Mouse (Mus musculus) MEL (cell line): ENCODE results near the gene Mpzl1. TPM values are rescaled to one million over a fixed set of nuclear protein-coding genes. Genes with fewer than 3 reads are reported as not detected.

Experiments used
- DNase-seq: peaks from one replicate; pipeline ENCODE4 v3.0.0; 2011; ENCODE audit warnings: low read depth, low spot score
- H3K27ac ChIP-seq: 2 replicates; pipeline ENCODE4 v1.5.1; 2012; ENCODE audit warnings: low read depth, mild to moderate bottlenecking, control low read depth, low read length, moderate library complexity; ENCODE audit not compliant: control insufficient read depth
- H3K27me3 ChIP-seq, 2 experiments: fragments of 150-350 bp in 1 of 2; sonication (generic) in 1 of 2; 2 replicates each; pipeline ENCODE4 v1.6.1; 2012; ENCODE audit warnings: low read length in 2 of 2, mild to moderate bottlenecking in 2 of 2, improper control_type of control experiment in 1 of 2, moderate library complexity in 1 of 2; ENCODE audit not compliant: insufficient read depth in 2 of 2, control insufficient read depth in 1 of 2
- H3K36me3 ChIP-seq, 2 experiments: 2 replicates each; pipeline ENCODE4 v1.6.1; 2012 to 2014; ENCODE audit warnings: low read length in 2 of 2, improper control_type of control experiment in 1 of 2, inconsistent platforms in 1 of 2, mild to moderate bottlenecking in 1 of 2; ENCODE audit not compliant: insufficient read depth in 2 of 2, control insufficient read depth in 1 of 2
- H3K4me1 ChIP-seq, 2 experiments: fragments of 150-350 bp in 1 of 2; sonication (generic) in 1 of 2; 2 replicates each; pipeline ENCODE4 v1.6.1; 2012; ENCODE audit warnings: low read length in 2 of 2, improper control_type of control experiment in 1 of 2, mild to moderate bottlenecking in 1 of 2; ENCODE audit not compliant: insufficient read depth in 2 of 2, control insufficient read depth in 1 of 2
- H3K4me3 ChIP-seq, 2 experiments: fragments of 150-350 bp in 1 of 2; sonication (generic) in 1 of 2; 2 replicates each; pipeline ENCODE4 v1.5.1; 2012; ENCODE audit warnings: low read depth in 2 of 2, low read length in 2 of 2, mild to moderate bottlenecking in 2 of 2, moderate library complexity in 2 of 2, control low read depth in 1 of 2, improper control_type of control experiment in 1 of 2; ENCODE audit not compliant: control insufficient read depth in 1 of 2, insufficient read depth in 1 of 2
- H3K79me2 ChIP-seq: 2 replicates; pipeline ENCODE4 v1.6.1; 2012; ENCODE audit warnings: mild to moderate bottlenecking, low read length, moderate library complexity; ENCODE audit not compliant: control insufficient read depth, poor library complexity, insufficient read depth
- H3K9ac ChIP-seq: 2 replicates; pipeline ENCODE4 v1.6.1; 2012; ENCODE audit warnings: low read depth, mild to moderate bottlenecking, control low read depth, low read length, moderate library complexity; ENCODE audit not compliant: control insufficient read depth, poor library complexity, severe bottlenecking
- H3K9me3 ChIP-seq: fragments of 150-350 bp; sonication (generic); replicated peaks from 2 replicates; pipeline ENCODE4 v1.6.1; 2012; ENCODE audit warnings: mild to moderate bottlenecking, low read length, improper control_type of control experiment, moderate library complexity; ENCODE audit not compliant: insufficient read depth
- BHLHE40 ChIP-seq: IDR thresholded peaks from 2 replicates; pipeline ENCODE4 v1.6.1; 2012; ENCODE audit warnings: low read depth, mild to moderate bottlenecking, inconsistent platforms, low read length, improper control_type of control experiment, borderline replicate concordance
- CHD1 ChIP-seq: IDR thresholded peaks from 2 replicates; pipeline ENCODE4 v1.6.1; 2012; ENCODE audit warnings: low read depth, mild to moderate bottlenecking, inconsistent platforms, low read length, improper control_type of control experiment
- CHD2 ChIP-seq: IDR thresholded peaks from 2 replicates; pipeline ENCODE4 v1.6.1; 2011; ENCODE audit warnings: low read length, improper control_type of control experiment
- ELF1 ChIP-seq: IDR thresholded peaks from 2 replicates; pipeline ENCODE4 v1.6.1; 2014; ENCODE audit warnings: low read depth, mild to moderate bottlenecking, inconsistent platforms, low read length, improper control_type of control experiment, moderate library complexity
- EP300 ChIP-seq, 2 experiments: IDR thresholded peaks; 2 replicates each; pipeline ENCODE4 v1.6.1; 2011; ENCODE audit warnings: improper control_type of control experiment in 2 of 2, low read length in 2 of 2, low read depth in 1 of 2, mild to moderate bottlenecking in 1 of 2
- ETS1 ChIP-seq: IDR thresholded peaks from 2 replicates; pipeline ENCODE4 v1.6.1; 2012; ENCODE audit warnings: low read depth, mild to moderate bottlenecking, inconsistent platforms, low read length, improper control_type of control experiment, moderate library complexity
- GABPA ChIP-seq: IDR thresholded peaks from 2 replicates; pipeline ENCODE4 v1.6.1; 2012; ENCODE audit warnings: low read depth, mild to moderate bottlenecking, inconsistent platforms, low read length, improper control_type of control experiment, moderate library complexity
- GATA1 ChIP-seq: IDR thresholded peaks from 2 replicates; pipeline ENCODE4 v1.6.1; 2011; ENCODE audit warnings: low read depth, low read length, improper control_type of control experiment
- JUND ChIP-seq: IDR thresholded peaks from 2 replicates; pipeline ENCODE4 v1.6.1; 2011; ENCODE audit warnings: low read depth, mild to moderate bottlenecking, improper control_type of control experiment, low read length
- MAFK ChIP-seq: IDR thresholded peaks from 2 replicates; pipeline ENCODE4 v1.6.1; 2011; ENCODE audit warnings: low read depth, mild to moderate bottlenecking, low read length, improper control_type of control experiment, borderline replicate concordance
- MAX ChIP-seq: IDR thresholded peaks from 2 replicates; pipeline ENCODE4 v1.6.1; 2011; ENCODE audit warnings: low read length, improper control_type of control experiment
- MAZ ChIP-seq: IDR thresholded peaks from 2 replicates; pipeline ENCODE4 v1.6.1; 2012; ENCODE audit warnings: low read depth, mild to moderate bottlenecking, inconsistent platforms, low read length, improper control_type of control experiment
- MXI1 ChIP-seq: IDR thresholded peaks from 2 replicates; pipeline ENCODE4 v1.6.1; 2011; ENCODE audit warnings: mild to moderate bottlenecking, low read depth, low read length, improper control_type of control experiment
- MYC ChIP-seq: IDR thresholded peaks from 2 replicates; pipeline ENCODE4 v1.6.1; 2011; ENCODE audit warnings: low read depth, mild to moderate bottlenecking, low read length, improper control_type of control experiment, moderate library complexity
- POLR2A ChIP-seq, 2 experiments: IDR thresholded peaks; 2 replicates each; pipeline ENCODE4 v1.6.1; 2011 to 2012; ENCODE audit warnings: low read length in 2 of 2, mild to moderate bottlenecking in 2 of 2, control low read depth in 1 of 2, improper control_type of control experiment in 1 of 2, low read depth in 1 of 2, moderate library complexity in 1 of 2; ENCODE audit not compliant: control insufficient read depth in 1 of 2, insufficient read depth in 1 of 2, poor library complexity in 1 of 2
- POLR2AphosphoS2 ChIP-seq: IDR thresholded peaks from 2 replicates; pipeline ENCODE4 v1.6.1; 2011; ENCODE audit warnings: low read length, improper control_type of control experiment
- POLR2AphosphoS5 ChIP-seq: IDR thresholded peaks from 2 replicates; pipeline ENCODE4 v1.6.1; 2012; ENCODE audit warnings: low read depth, borderline replicate concordance, mild to moderate bottlenecking, inconsistent platforms, low read length, moderate library complexity, mixed read lengths
- RCOR1 ChIP-seq: IDR thresholded peaks from 2 replicates; pipeline ENCODE4 v1.6.1; 2012; ENCODE audit warnings: low read depth, mild to moderate bottlenecking, inconsistent platforms, low read length, improper control_type of control experiment
- SIN3A ChIP-seq: IDR thresholded peaks from 2 replicates; pipeline ENCODE4 v1.6.1; 2012; ENCODE audit warnings: low read length, improper control_type of control experiment, inconsistent platforms
- SMC3 ChIP-seq: IDR thresholded peaks from 2 replicates; pipeline ENCODE4 v1.6.1; 2011; ENCODE audit warnings: low read depth, low read length, improper control_type of control experiment
- TAL1 ChIP-seq: IDR thresholded peaks from 2 replicates; pipeline ENCODE4 v1.6.1; 2012; ENCODE audit warnings: mild to moderate bottlenecking, inconsistent platforms, low read length, moderate library complexity, mixed read lengths
- TBP ChIP-seq: IDR thresholded peaks from 2 replicates; pipeline ENCODE4 v1.8.0; 2011; ENCODE audit warnings: low read depth, low read length, improper control_type of control experiment
- TCF12 ChIP-seq: IDR thresholded peaks from 2 replicates; pipeline ENCODE4 v1.6.1; 2014; ENCODE audit warnings: low read depth, mild to moderate bottlenecking, inconsistent platforms, low read length, improper control_type of control experiment, moderate library complexity
- UBTF ChIP-seq: IDR thresholded peaks from 2 replicates; pipeline ENCODE4 v1.6.1; 2012; ENCODE audit warnings: low read depth, mild to moderate bottlenecking, inconsistent platforms, low read length, improper control_type of control experiment, moderate library complexity, borderline replicate concordance; ENCODE audit not compliant: insufficient read depth
- USF1 ChIP-seq: IDR thresholded peaks from 2 replicates; pipeline ENCODE4 v1.6.1; 2014; ENCODE audit warnings: low read depth, mild to moderate bottlenecking, inconsistent platforms, low read length, improper control_type of control experiment, moderate library complexity
- USF2 ChIP-seq, 2 experiments: IDR thresholded peaks; 2 replicates each; pipeline ENCODE4 v1.6.1; 2011 to 2012; ENCODE audit warnings: improper control_type of control experiment in 2 of 2, low read length in 2 of 2, borderline replicate concordance in 1 of 2, inconsistent platforms in 1 of 2, low read depth in 1 of 2, mild to moderate bottlenecking in 1 of 2; ENCODE audit not compliant: insufficient read depth in 1 of 2
- ZC3H11A ChIP-seq: IDR thresholded peaks from 2 replicates; pipeline ENCODE4 v1.6.1; 2012; ENCODE audit warnings: low read depth, mild to moderate bottlenecking, inconsistent platforms, low read length, improper control_type of control experiment
- ZNF384 ChIP-seq: IDR thresholded peaks from 2 replicates; pipeline ENCODE4 v1.6.1; 2012; ENCODE audit warnings: low read depth, mild to moderate bottlenecking, inconsistent platforms, low read length, improper control_type of control experiment
- polyA plus RNA-seq, 2 experiments: library from polyadenylated mRNA; stranded (reverse) in 1 of 2; unstranded in 1 of 2; fragments of >175 nt in 1 of 2; fragments of >200 nt in 1 of 2; gene quantifications; 2 replicates each; pipeline versions ENCODE4 v1.2.1 to v1.2.4; 2012; ENCODE audit warnings: low replicate concordance in 2 of 2, low read depth in 1 of 2; ENCODE audit not compliant: insufficient read length in 2 of 2, insufficient read depth in 1 of 2, missing spikeins in 1 of 2
- total RNA-seq: library from RNA; depleted of rRNA; stranded (reverse); fragments of 300-350 nt; gene quantifications from 2 replicates; pipeline ENCODE4 v1.2.3, GENCODE M21; 2012

Mpzl1 gene
- total and polyA plus RNA-seq, 3 experiments: 3.2 to 19.8 TPM; not detected in 1

DNA sequence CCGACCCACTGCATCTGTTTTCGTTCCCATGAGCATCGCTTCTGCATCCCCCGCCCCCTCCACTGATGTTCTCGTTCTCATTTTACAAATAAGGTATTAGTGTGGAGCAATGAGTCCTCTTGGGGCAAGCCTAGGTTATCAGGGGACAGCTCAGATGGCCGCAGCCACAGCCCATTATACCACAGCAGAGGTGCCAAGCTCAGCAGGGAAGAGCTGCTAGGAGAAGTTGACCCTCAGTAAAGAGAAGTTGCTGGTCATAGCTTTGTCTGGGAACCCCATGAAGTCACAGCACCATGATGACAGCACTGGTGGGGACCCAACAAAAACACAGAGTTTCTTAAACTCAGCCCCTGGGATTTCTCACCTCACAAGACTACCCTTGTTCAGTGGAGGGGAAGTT is 27.4 kb upstream of the Mpzl1 start:
- Histone ChIP-seq H3K27me3 (no peaks in the 10 kb centered on the region), H3K9me3 (no peaks in the 10 kb centered on the region), H3K36me3 (no peaks in the 10 kb centered on the region), H3K4me3 (no peak overlapping the region), H3K27ac (no peak overlapping the region), H3K4me1 (no peaks in the 10 kb centered on the region), H3K9ac (no peak overlapping the region), H3K79me2 (no peaks in the 10 kb centered on the region)
- no peak for TF ChIP-seq POLR2AphosphoS5
- TF ChIP-seq MAFK: no peak
- no peak for TF ChIP-seq POLR2AphosphoS2
- TF ChIP-seq JUND: no peak
- TF ChIP-seq TCF12: no peak
- TF ChIP-seq SIN3A: no peak
- no peak for TF ChIP-seq ETS1
- no peak for TF ChIP-seq BHLHE40
- no peak for TF ChIP-seq GABPA
- no peak for TF ChIP-seq USF2 (IDR thresholded peaks at IDR 0.05; ENCODE audit: borderline replicate concordance in 1 of 2, insufficient read depth in 1 of 2, low read depth in 1 of 2, low read length in 2 of 2)
- TF ChIP-seq MAZ: no peak
- no peak for TF ChIP-seq CHD2
- TF ChIP-seq SMC3: no peak
- TF ChIP-seq MYC: no peak
- TF ChIP-seq MXI1: no peak
- TF ChIP-seq POLR2A (IDR thresholded peaks at IDR 0.05; ENCODE audit: control insufficient read depth in 1 of 2, insufficient read depth in 1 of 2, low read depth in 1 of 2, low read length in 2 of 2, poor library complexity in 1 of 2): no peak
- no peak for TF ChIP-seq ZC3H11A
- TF ChIP-seq USF1: no peak
- DNase-seq: no peak

DNA sequence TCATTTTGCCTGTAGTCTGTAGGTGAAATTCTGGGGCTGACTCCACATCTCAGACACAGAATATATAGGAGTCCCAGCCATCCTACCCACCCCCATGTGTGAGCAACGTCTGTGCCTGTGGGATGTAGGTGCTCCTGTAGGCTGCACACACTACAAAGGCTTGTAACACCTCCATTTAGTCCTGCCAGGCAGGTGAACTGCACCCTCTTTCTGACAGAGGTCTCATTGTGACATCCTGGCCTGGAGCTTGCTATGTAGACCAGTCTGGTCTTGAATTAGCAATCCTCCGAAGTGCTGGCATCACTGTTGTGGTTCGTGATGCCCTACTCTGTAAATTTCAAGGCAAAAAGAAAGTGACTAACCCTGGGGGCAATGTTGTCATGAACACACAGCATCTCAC is 26.9 kb upstream of the Mpzl1 start:
- H3K36me3 ChIP-seq: no peaks in the 10 kb centered on the region
- TF ChIP-seq UBTF (no peak), GATA1 (no peak), GABPA (no peak), MYC (no peak), ELF1 (no peak), ZNF384 (no peak), CHD2 (no peak), TCF12 (no peak), MXI1 (no peak), USF2 (IDR thresholded peaks at IDR 0.05; ENCODE audit: borderline replicate concordance in 1 of 2, insufficient read depth in 1 of 2, low read depth in 1 of 2, low read length in 2 of 2) (no peak), MAFK (no peak), BHLHE40 (no peak), TBP (no peak), MAZ (no peak), TAL1 (no peak), CHD1 (no peak), MAX (no peak), EP300 (IDR thresholded peaks at IDR 0.05; ENCODE audit: low read depth in 1 of 2, low read length in 2 of 2) (no peak), RCOR1 (no peak), POLR2AphosphoS2 (no peak)
- H3K4me1 ChIP-seq: no peaks in the 10 kb centered on the region
- H3K9ac ChIP-seq: no peak overlapping the region
- DNase-seq: no peak
- no peaks in the 10 kb centered on the region for H3K27me3 ChIP-seq
- no peaks in the 10 kb centered on the region for H3K79me2 ChIP-seq
- no peaks in the 10 kb centered on the region for H3K9me3 ChIP-seq
- no peak overlapping the region for H3K4me3 ChIP-seq
- H3K27ac ChIP-seq: no peak overlapping the region
